Mouse (Mus musculus) stomach, postnatal 0 days (tissue): ENCODE results near the gene Traf1.

Source experiments
- CTCF ChIP-seq: IDR thresholded peaks from 2 replicates; pipeline ENCODE4 v1.5.1; 2016; ENCODE audit warnings: antibody characterized with exemption, low read depth, mild to moderate bottlenecking, moderate library complexity
- EP300 ChIP-seq: optimal IDR thresholded peaks from 2 replicates; pipeline ENCODE3; 2016; ENCODE audit warnings: antibody characterized with exemption

DNA sequence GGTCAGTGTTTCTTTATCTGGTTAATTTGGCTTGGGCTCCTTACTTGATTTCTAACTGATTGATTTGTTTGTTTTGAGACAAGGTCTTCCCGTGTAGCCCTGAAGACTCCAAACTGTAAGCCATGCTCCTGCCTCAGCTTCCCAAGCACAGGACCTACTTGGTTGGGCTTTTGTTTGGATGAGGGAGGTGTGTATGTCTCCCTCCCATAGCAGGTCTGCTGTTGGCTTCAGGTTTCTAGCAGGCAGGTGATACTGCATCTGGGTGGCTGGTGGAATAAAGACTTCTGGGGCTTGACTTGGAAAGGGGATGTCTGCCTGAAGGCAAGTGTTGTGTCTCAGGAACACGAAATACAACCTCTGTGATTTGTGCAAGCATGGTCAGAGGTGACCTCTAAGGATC, 639 bp upstream of the Traf1 start:
- no peak for TF ChIP-seq CTCF
- no peak for TF ChIP-seq EP300
